Mouse (Mus musculus): Measurements from ENCODE around the gene Elmo1.

Gene Elmo1

GRCm38 (mm10) chr13:20537053-20537452 lies 446.7 kb downstream of the Elmo1 start:
- no peak for DNase-seq (ENCODE audit: low spot score)

DNA sequence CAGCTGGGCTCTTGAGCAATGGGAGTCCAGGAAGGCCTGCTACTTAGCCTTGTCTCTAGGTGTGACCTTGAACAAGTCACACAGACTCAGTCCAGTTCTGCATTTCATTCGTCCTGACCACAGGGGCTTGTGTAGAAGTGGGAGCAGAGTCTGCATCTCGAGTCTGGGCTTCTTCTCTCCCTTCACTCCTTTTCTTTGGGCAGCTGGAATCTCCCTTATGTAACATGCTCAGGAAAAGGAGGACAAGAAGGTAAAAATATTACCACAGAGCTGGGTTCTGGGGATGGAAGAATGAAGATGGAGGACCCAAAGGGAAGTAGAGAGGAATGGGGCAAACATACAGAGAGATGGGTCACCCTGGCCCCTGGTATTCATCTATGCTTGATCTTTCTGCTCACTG lies 447.1 kb downstream of the Elmo1 start:
- no peak for DNase-seq (ENCODE audit: low spot score)

DNA sequence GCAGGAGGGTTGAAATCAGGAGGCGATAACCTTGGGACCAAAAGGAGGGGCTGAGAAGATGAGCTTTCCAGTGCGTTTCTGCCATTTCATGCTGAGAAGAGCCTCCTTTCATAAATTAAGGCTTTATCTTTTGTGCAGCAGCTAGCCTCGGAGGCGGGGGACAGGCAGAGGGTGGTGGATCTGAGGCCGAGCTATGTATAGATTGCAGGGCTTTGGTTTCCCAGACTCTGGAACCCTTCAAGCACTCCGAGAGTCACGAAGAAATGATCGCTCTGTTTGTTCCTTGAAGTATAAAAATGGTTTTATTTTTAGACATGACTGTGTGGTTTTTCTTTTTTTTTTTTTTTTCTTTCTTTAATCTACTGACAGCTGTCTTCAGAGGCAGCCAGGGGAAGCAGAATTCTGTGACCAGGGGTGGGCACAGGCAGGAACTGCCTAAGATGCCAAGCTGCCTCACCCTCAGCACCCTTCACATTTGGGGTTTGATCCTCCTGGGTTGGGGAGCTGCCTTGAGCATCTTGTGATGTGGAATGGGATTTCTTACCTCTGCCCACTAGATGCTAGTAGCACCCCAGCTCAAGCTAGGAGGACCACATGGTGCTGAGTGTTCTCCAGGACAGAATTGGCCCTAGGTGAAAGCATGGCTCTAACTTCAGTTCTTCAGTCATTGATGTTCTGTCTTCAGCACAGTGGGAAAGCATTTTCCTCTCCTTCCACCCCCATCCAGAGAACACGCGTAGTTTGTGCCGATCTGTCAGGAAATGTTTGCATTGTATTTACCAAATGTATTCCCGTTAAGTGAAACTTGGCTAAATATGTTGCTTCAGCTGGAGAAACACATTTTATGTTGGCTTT lies 448.0 kb downstream of the Elmo1 start:
- no peak for DNase-seq (ENCODE audit: low spot score)

- DNase-seq (ENCODE audit: low spot score): no peak
Measured at GRCm38 (mm10) chr13:20539631-20540030, 449.2 kb downstream of the Elmo1 start.

DNA sequence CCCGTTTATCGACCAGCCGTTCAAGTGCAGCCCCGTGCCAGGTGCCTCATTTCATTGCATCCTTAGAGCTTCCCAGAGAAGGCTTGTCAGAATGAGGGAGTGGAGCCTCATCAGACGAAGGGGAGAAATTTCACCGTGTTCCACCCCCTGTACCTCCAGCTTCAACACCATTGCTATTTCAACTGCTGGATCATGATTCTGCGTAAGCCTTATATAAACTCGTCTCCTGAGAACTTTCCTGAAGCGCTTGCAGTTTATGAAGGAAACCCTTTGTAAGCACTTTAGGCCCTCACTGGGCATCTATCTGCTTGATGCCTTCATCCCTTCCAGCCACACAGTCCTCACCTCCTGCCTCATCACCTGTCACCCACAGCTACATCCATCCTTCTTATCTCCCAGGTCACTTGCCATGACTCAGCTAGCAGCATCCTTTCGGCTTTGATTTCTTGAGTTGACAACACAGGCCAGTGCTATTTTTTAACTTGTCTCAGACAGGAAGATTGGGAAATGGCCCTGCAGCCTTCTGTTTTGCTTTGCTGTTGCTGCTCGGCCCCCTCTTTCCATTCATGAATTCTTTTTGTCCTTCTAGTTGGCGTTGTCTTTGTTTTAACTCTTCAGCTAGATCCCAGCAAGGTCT lies 456.3 kb downstream of the Elmo1 start:
- DNase-seq (ENCODE audit: low spot score): no peak

DNA sequence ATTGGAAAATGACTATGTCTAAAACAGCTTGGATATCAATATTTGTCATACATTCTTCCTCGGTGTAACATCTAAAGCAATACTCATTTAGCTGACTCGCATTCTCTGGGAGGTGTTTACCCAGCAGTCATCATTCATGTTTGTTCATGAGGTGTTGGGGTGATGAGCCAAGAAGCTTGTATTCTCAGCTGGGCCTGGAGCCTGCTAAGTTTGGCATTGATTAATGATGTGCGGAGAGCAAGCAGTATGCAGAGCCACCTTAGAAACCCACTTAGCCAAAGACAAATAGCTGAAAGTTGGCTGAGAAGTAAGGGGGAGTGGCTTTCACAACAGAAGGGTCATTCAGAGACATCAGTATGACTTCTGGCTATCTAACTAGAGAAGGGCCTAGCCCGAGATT lies 459.6 kb downstream of the Elmo1 start:
- no peak for DNase-seq (ENCODE audit: low spot score)

GRCm38 (mm10) chr13:20551559-20551958 lies 461.2 kb downstream of the Elmo1 start:
- no peak for DNase-seq (ENCODE audit: low spot score)

- DNase-seq (ENCODE audit: low spot score): no peak
Measured at GRCm38 (mm10) chr13:20555853-20556452, 465.6 kb downstream of the Elmo1 start.

DNA sequence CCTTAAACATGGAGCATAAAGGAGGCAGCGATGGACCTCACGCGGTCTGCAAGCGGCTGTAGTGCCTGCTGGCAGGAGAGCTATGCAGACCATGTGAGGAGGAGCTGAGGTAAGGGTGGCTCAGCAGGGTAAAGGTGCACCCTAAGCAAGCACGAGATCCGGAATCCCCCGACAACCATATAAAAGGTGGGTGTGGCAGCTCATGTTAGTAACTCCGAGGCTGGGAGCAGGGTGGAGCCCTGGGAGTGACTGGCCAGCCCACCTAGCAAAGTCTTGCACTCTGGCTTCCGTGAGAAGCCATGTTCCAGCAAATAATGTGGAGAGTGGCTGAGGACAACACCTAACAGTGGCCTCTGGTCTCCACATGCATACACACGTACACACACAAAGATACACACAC lies 466.3 kb downstream of the Elmo1 start:
- no peak for DNase-seq (ENCODE audit: low spot score)

GRCm38 (mm10) chr13:20557156-20557555 lies 466.8 kb downstream of the Elmo1 start:
- DNase-seq (ENCODE audit: low spot score): no peak

DNA sequence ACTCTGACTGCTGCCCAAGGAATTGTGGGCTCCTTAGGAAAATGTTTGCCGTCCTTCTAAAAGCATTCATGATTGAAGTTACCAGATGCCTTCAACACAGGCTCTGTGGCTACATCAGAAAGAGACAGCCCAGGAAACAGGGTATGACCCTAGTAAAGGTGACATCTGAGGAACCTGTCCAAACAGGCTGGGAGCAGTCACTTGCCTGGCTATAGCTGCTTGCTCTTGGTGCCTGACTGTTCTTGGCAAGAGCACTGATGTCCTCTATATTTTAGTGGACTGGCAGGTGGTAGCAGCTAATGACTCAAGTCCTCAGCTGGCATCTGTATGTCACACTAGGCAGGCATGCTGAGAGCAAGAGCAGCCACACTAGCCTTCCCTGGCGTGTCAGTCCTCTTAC lies 468.0 kb downstream of the Elmo1 start:
- DNase-seq (ENCODE audit: low spot score): no peak

DNA sequence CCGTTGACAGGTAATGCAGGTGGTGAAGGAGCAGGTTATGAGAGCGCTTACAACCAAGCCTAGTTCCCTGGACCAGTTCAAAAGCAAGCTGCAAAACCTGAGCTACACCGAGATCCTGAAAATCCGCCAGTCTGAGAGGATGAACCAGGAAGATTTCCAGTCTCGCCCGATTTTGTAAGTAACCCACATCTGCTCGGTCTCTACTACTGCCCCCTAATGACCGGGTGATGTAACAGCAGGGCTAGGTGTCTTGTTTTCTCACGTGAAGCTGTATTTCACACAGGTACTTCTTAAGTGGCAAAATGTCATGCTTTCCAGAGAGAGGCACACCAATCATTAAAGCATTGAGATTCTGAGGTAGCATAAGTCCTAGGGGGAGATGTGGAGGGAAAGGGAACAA lies 474.0 kb downstream of the Elmo1 start:
- no peak for DNase-seq (ENCODE audit: low spot score)

DNA sequence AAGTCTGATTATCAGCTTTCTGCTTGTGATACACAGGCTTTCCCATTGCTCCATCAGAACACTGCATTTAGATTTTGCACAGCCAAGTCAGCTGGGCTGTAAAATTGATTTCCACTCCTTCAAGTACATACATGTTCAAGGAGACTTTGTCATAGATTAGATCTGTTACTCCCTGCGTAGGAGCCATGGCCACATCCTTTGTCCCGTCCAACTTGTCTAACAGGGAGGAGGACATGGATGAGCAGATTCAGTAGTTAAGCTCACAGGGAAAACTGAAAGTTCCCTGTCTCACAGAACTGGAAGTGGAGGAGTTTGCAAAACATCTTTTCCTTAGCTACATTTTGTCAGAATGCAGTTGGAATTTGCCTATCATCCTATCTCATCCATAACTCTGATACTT lies 484.8 kb downstream of the Elmo1 start:
- no peak for DNase-seq (ENCODE audit: low spot score)

DNA sequence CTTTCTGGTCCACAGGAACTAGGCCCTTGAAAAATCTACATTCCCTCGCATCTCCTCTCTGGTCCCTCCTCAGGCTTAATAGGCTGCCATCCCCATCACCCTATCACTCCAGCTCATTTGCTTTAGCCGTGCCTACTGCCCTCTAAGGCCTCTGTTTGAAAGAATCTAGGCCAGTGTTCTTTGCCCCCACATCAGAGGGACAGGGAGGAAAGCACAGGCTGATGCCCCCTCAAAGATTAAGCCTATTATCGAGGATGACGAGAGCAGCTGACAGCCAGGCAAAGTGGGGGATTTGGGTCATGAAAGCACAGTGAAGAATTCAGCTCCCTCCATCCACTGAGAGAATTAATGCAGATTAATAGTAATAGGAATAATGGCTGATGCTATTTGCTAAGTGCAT lies 495.5 kb downstream of the Elmo1 start:
- DNase-seq (ENCODE audit: low spot score): no peak

DNA sequence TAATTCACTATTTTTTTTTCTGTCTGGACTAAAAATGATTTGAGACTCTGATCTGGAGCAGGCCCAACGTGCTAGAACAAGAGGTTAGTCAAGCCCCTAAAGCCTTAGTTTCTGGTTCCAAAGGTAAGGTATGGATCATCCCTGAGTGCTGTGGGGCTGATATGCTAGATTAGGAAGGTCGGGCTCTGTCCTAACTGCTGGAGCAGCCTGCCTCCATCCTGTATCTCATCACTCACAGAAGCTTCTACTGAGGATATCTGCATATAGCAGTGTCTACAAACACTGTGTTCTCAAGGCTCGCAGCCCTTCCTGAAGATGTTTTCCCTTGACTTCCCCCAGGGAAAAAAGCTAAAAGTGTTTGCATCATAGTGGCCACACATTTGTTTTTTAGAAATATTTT lies 496.1 kb downstream of the Elmo1 start:
- DNase-seq (ENCODE audit: low spot score): no peak

- DNase-seq (ENCODE audit: low spot score): no peak
Measured at GRCm38 (mm10) chr13:20590983-20591382, 500.6 kb downstream of the Elmo1 start.

- no peak for DNase-seq (ENCODE audit: low spot score)
Measured at GRCm38 (mm10) chr13:20597307-20597706, 506.9 kb downstream of the Elmo1 start.

- DNase-seq (ENCODE audit: low spot score): no peak
Measured at GRCm38 (mm10) chr13:20598618-20599017, 508.2 kb downstream of the Elmo1 start.

DNA sequence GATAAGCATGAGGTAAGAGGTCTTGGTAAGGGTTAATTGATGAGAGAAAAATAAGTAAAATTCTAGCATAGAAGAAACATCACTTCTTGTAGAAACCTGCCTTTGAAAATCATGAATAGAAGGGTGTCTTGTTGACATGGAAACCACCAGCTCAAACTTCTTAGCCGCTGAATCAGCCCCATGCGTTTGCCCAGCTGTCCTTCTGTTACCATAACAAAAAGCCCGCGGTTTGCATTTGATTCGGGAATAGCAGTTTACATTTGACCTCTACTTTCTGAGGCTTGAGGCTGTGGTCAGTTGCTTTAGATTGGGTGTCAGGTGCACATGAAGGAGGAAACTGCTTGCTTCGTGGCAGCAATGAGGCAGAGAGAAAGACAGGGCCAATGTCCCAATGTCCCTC lies 509.9 kb downstream of the Elmo1 start:
- no peak for DNase-seq (ENCODE audit: low spot score)

DNA sequence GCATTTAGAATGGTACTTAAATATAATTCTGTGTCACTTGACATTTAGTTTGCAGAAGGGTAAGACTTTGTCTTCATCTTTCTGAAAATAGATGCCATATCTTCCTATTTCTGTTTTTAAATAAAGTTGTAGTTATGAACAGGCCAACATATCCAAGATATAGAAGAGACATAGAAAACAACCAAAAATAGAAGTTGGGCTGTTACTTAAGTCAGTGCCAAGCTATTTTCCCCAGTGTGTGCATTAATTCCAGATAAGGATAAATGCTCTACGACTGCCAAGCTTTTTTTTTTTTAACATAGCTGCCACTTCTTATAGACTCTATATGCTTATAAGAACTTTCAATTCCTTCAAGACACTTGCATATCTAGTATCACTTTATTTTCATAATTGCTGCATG lies 511.0 kb downstream of the Elmo1 start:
- no peak for DNase-seq (ENCODE audit: low spot score)

DNA sequence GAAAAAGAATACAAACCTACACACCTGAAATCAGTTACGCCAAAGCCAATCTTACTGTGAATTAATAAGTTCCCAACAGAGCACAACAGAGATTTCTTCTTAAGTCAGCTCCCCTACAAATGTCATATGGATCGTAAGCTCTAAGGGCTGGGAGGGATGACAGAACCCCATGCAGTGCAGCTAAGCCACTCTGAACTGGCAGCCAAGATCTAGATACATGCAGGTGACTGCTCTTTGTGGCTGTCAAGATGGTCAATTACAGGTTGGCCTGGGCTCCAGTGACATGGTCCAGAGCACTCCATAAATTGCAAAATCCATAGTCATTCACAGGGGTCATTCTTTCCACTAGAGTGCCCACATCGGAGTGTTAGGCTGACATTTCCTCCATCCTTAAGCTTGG lies 516.5 kb downstream of the Elmo1 start:
- no peak for DNase-seq (ENCODE audit: low spot score)

- DNase-seq (ENCODE audit: low spot score): no peak
Measured at GRCm38 (mm10) chr13:20609003-20609688, 518.8 kb downstream of the Elmo1 start.
